Mouse (Mus musculus) testis, postnatal 10 days (tissue): ENCODE data around the gene Nfyb.

Experiments used
- DNase-seq: peaks from one replicate; pipeline ENCODE4 v3.0.0; 2021; ENCODE audit warnings: low spot score

Nfyb gene

GRCm38 (mm10) chr10:82744296-82744695 is 19.6 kb downstream of the Nfyb start:
- no peak for DNase-seq

DNA sequence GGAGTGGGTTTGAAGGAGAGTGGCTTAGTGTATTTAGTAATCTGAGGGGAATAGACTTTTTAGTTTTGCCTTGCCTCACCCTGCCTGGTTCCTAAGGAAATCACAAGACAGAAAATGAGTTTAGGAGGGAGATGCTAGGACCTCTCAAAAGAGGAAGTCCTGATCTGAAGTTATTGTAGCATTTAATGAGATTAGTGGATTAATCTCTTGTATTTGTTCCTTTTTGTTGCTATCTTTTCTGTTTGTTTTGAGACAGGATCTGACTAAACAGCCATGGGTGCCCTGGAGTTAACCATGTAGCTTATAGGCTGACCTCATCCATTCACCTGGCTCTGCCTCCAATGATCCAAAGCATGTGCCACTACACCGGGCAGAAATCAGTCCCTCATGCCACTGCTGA is 21.4 kb downstream of the Nfyb start:
- DNase-seq: no peak

GRCm38 (mm10) chr10:82741876-82742275 is 22.1 kb downstream of the Nfyb start:
- no peak for DNase-seq

DNA sequence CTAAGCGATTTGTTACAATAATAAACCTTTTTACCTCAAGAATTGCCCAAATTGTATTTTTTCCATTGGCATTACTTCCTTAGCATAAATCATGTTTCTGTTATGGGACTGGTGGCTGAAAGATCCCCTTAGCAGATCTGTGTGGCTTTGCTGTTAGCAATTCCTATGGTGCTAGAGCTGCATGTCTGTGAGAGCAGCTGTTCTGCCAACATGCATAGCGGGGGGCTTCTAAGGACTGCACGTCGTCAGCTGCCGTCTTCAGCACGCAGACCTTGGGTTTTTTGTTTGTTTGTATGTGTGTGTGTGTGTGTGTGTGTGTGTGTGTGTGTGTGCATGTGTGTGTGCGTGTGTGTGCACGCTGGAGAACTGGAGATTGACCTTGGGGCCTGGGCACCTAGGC is 22.6 kb downstream of the Nfyb start:
- DNase-seq: no peak

DNA sequence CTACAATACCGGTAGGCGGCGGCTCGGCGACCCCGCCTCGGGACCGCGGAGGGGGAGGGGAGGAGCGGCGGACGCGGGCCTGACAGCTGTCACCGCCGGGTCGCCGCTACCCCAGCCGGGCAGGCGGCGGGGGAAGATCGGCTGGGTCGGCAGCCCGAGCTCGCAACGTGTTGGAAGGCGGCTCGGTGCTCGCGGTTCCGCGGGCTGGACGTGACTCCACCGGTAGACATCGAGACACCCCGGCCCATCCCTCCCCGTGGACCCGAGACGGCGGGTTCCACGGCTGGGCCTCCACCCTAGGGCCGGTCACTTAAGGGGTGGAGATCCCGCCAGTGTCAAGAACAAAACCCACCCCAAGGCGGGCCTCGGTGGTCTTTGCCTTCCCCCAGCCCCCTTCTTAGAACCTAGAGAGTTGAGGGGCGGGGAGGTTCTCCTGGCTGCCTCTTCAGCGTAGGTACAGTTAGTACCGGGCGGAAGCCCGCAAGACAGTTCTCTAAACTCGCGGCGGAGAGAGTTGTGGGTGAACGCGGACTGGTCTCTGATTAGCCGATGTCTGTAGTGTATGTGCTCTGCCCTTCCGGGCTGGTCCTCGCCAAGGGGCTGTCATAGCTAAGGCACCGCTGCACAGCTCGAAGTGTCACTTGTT is 64.5 kb downstream of the Nfyb start:
- no peak for DNase-seq

DNA sequence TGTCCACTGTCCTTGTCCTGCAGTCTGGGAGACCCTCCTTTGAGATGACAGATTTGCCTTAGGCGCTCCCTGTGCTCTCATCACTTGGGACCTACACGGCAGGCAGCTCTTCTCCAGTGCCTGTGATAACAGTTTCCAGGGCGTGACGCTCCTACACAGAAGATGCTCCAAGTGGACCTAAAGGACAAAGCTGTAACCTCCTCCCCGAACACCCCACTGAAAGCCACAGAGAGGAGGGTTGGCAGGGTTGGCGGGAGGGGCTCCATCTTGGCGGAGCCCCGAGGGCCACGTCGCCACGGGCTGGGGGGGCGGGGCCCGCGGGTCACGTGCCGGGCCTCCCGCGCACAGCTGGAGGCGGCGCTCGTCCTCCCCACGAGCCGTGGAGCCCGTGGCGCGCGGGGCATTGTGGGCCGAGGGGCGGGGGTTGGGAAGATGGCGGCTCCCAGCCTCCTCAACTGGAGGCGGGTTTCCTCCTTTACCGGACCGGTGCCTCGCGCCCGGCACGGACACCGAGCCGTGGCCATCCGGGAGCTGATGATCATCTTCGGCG is 65.2 kb downstream of the Nfyb start:
- DNase-seq: peak; percentile 96
